Mouse (Mus musculus): Measurements from ENCODE around the gene St6galnac3.

- TF ChIP-seq CTCF (IDR thresholded peaks at IDR 0.05; ENCODE audit: insufficient read depth, low read length) = no peak
- TF ChIP-seq POLR2A (IDR thresholded peaks at IDR 0.05; ENCODE audit: borderline replicate concordance, extremely low read depth, low read depth, low read length) = no peak
Measured at GRCm38 (mm10) chr3:153741800-153742199, 16.8 kb upstream of the St6galnac3 start.

Data from lung, adult 2 months (tissue).